Mouse (Mus musculus) forebrain, embryonic 13.5 days (tissue): ENCODE measurements at regions not wholly inside any gene's neighbourhood (a gene's known extent, or its start where the extent isn't known, plus 50 kb on each side); places are given as distances from the start of the nearest gene placed in this dataset.
"Not testable (repeated sequence)": the region's sequence is repeated elsewhere in the genome, so short reads cannot be mapped to it uniquely, and the experiment has no call there.

ENCODE experiments used
- ATAC-seq: fragments of 200-750 bp; cut with Nextera tagmentation; 2 replicates; pipeline ENCODE4 v1.8.0; 2017
- H3K27ac ChIP-seq: fragments of 300-500 bp; sonication (generic); 2 replicates; pipeline ENCODE4 v1.5.1; 2015; ENCODE audit warnings: inconsistent platforms, mild to moderate bottlenecking, moderate library complexity
- H3K27me3 ChIP-seq: fragments of 300-500 bp; sonication (generic); 2 replicates; pipeline ENCODE4 v1.6.1; 2015; ENCODE audit warnings: mild to moderate bottlenecking, inconsistent platforms
- H3K36me3 ChIP-seq: fragments of 300-500 bp; sonication (generic); 2 replicates; pipeline ENCODE4 v1.6.1; 2015; ENCODE audit warnings: mild to moderate bottlenecking, inconsistent platforms; ENCODE audit not compliant: poor library complexity, severe bottlenecking
- H3K4me1 ChIP-seq: fragments of 300-500 bp; sonication (generic); 2 replicates; pipeline ENCODE4 v1.6.1; 2015; ENCODE audit warnings: inconsistent platforms
- H3K4me2 ChIP-seq: fragments of 300-500 bp; sonication (generic); 2 replicates; pipeline ENCODE4 v1.6.1; 2015; ENCODE audit warnings: inconsistent platforms, mild to moderate bottlenecking, moderate library complexity
- H3K4me3 ChIP-seq: fragments of 300-500 bp; sonication (generic); 2 replicates; pipeline ENCODE4 v1.5.1; 2015; ENCODE audit warnings: mild to moderate bottlenecking, inconsistent platforms
- H3K9ac ChIP-seq: fragments of 300-500 bp; sonication (generic); 2 replicates; pipeline ENCODE4 v1.6.1; 2015; ENCODE audit warnings: mild to moderate bottlenecking, inconsistent platforms
- H3K9me3 ChIP-seq: fragments of 300-500 bp; sonication (generic); replicated peaks from 2 replicates; pipeline ENCODE4 v1.6.1; 2016; ENCODE audit warnings: inconsistent platforms
- WGBS: fragments of 180-500 bp; shearing (Covaris S2); methylation state at CpG from one replicate; pipeline ENCODE4 v1.1.7; 2015; 5-methylcytosine and 5-hydroxymethylcytosine counted together

DNA sequence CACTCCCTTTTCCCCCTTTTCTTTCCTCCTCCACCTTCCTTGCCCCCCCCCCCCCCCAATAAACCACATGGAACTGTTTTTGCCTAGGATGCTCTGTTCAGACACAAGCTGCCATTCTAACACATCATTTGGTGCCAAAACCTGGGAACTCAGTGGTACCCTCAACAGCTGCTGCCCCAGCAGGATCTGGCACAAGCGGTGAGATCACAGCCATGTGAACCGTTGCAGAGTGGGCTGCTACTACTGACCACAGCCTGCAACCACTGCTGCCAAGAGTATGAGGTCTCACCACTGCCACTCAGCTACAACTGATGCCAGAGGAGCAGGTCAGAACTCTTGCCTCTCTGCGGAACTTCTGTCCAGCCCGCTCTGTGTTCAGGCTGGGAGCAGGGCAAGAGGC lies 206.2 kb downstream of the Pcsk1 start:
- Histone ChIP-seq H3K4me1 (no peaks in the 10 kb centered on the region), H3K9ac (no peak overlapping the region), H3K27ac (no peak overlapping the region), H3K36me3 (no peaks in the 10 kb centered on the region), H3K27me3 (no peaks in the 10 kb centered on the region), H3K4me3 (no peak overlapping the region), H3K4me2 (no peak overlapping the region), H3K9me3 (peaks cover 7% of the 10 kb centered on the region)
- no peak for ATAC-seq
- 97% methylated on average over 4 of the region's 4 CpGs for WGBS

DNA sequence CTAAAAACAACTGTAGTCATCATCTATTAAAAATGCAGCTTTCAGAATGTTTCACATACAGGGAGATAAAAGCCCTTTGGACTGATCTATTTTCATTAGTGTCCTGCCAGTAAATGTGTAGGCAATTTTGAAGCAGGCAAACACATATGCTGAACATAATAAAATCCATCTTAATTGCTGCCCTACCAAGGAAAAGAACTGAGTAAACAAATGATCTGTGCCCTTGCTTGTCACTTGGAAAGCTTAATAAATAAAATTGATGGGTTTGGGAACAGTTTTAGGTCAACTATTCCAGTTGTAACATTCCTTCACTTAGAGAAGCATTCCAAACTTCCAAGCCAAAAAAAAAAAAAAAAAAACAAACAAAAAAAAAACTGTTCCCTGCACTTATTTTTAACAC lies 230.2 kb downstream of the Pcsk1 start:
- no peak overlapping the region for H3K4me2 ChIP-seq
- H3K27ac ChIP-seq = no peak overlapping the region
- no peaks in the 10 kb centered on the region for H3K36me3 ChIP-seq
- H3K4me3 ChIP-seq = no peak overlapping the region
- H3K9ac ChIP-seq = no peak overlapping the region
- ATAC-seq = no peak
- no peaks in the 10 kb centered on the region for H3K9me3 ChIP-seq
- H3K4me1 ChIP-seq = no peaks in the 10 kb centered on the region
- no peaks in the 10 kb centered on the region for H3K27me3 ChIP-seq

DNA sequence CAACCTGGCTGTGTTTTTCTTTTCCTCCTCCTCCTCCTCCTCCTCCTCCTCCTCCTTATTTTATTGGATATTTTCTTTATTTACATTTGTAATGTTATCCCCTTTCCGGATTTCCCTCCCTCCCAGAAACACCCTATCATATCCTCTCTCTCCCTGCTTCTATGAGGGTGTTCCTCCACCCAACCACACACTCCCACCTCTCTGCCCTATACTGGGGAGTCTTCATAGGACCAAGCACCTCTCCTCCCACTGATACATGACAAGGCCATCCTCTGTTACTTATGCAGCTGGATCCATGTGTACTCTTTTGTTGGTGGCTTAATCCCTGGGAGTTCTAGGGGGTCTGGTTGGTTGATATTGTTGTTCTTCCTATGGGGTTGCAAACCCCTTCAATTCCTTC lies 230.6 kb downstream of the Pcsk1 start:
- no peak overlapping the region for H3K4me2 ChIP-seq
- no peak overlapping the region for H3K9ac ChIP-seq
- no peak overlapping the region for H3K4me3 ChIP-seq
- WGBS = 45% methylated on average over 1 of the region's 1 CpGs
- H3K27me3 ChIP-seq = no peaks in the 10 kb centered on the region
- no peak overlapping the region for H3K27ac ChIP-seq
- no peaks in the 10 kb centered on the region for H3K4me1 ChIP-seq
- H3K9me3 ChIP-seq = no peaks in the 10 kb centered on the region
- ATAC-seq = no peak
- H3K36me3 ChIP-seq = no peaks in the 10 kb centered on the region

DNA sequence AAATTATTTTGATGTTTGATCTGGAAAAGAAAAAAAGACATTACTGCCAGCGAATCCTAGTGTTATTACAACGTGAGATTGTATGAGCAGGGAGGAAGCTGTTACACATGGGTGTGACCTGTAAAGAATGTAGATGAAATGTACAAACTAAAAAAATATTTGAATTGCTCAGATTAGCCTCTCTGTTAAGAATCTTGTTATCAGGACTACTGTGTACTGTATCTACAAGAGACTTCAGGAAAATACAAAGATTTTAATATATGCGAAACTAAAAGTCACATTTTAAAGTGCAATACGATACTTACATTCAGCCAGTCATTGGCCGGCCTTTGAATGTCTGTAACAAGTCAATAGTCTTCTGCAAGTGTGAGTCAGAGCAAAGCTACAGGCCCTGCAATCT lies 247.4 kb downstream of the Pcsk1 start:
- Histone ChIP-seq H3K9ac (no peak overlapping the region), H3K9me3 (no peaks in the 10 kb centered on the region), H3K27me3 (no peaks in the 10 kb centered on the region), H3K4me3 (no peak overlapping the region), H3K4me2 (no peak overlapping the region), H3K36me3 (no peaks in the 10 kb centered on the region), H3K27ac (no peak overlapping the region), H3K4me1 (no peaks in the 10 kb centered on the region)
- no peak for ATAC-seq
- WGBS = 92% methylated on average over 5 of the region's 5 CpGs

DNA sequence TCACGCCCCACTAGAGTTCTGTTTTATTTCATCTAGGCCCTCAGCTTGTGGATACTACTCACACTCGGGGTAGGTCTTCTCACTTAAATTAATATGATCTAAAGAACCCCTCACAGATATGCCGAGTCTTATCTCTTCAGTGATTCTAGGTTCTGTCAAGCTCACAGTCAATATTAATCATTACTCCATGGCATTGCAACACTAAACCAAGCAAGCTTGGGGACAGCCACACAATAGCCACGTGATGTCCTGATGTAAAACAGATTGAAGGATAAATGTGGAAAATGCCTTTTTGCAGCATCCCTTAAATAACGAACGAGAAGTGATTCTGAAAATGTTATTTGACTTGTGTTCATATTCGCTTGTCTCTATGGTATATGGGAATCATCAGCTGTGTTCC lies 253.8 kb downstream of the Pcsk1 start:
- no peaks in the 10 kb centered on the region for H3K9me3 ChIP-seq
- ATAC-seq = no peak
- H3K27ac ChIP-seq = no peak overlapping the region
- no peak overlapping the region for H3K9ac ChIP-seq
- H3K4me3 ChIP-seq = no peak overlapping the region
- H3K4me1 ChIP-seq = no peaks in the 10 kb centered on the region
- H3K27me3 ChIP-seq = no peaks in the 10 kb centered on the region
- 88% methylated on average over 7 of the region's 7 CpGs for WGBS
- H3K36me3 ChIP-seq = no peaks in the 10 kb centered on the region
- H3K4me2 ChIP-seq = no peak overlapping the region

DNA sequence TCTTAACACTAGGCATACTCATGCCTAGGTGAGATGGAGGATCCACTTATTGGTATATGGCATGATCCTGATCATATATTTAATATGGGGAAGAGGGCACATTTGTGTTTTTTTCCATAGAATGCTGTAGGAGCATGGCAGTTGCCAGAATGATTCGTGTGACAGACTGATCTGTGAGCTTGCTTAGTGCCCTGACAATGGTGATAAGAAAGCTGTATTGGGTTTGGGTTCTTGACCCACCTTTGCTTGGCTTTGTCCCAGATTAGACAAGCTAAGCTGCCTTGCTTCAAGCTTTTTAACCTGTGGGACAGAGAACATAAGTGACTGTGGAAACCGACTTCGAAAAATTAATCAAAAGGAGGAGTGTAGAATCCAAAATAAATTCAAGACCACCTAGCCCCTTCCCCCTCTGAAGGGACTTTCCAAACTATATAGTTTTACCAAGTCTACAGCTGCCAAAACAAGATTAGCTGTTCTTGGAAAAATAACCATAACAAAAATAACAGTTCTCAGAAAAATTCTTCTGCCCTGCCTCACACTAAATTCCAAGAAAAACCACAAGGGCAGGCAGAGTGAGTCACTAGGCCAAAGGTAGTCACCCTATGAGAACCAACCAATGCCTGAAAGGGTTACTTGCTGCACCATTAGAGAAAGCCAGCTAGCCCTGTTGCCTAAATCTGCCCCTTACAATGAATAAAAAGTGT lies 277.2 kb downstream of the Pcsk1 start:
- Histone ChIP-seq H3K4me3 (no peak overlapping the region), H3K4me1 (no peaks in the 10 kb centered on the region), H3K9ac (no peak overlapping the region), H3K36me3 (no peaks in the 10 kb centered on the region), H3K27me3 (no peaks in the 10 kb centered on the region), H3K4me2 (no peak overlapping the region), H3K27ac (no peak overlapping the region), H3K9me3 (no peaks in the 10 kb centered on the region)
- ATAC-seq = no peak
- 88% methylated on average over 3 of the region's 3 CpGs for WGBS

DNA sequence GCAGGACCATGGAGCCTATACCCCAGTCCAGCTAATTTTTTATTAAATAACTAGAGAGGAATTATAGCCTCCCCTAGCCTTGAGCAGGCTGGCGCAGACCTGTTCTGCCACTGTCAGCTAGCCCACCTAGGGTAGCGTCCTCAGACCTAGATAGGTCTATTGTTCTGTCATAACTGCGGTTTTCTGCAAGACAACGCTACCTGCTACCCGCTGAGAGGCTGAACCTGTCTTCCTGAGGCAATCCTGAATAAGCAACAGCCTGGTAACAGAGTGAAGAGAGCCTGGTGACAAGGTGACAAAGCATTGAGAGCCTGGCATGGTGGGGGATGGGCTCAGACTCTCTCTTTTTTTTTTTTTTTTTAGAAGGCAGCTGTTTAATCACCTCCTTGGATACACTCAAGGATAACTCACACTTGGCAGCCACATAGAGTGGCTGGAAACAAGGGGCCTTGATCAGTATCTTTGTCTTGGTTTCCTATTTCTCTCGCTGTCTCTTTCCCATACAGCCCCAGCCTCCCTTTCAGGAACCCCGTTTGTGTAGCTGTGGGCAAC lies 278.7 kb downstream of the Pcsk1 start:
- H3K4me3 ChIP-seq = no peak overlapping the region
- WGBS = 66% methylated on average over 7 of the region's 7 CpGs
- no peak overlapping the region for H3K27ac ChIP-seq
- H3K4me1 ChIP-seq = no peaks in the 10 kb centered on the region
- no peak overlapping the region for H3K4me2 ChIP-seq
- H3K36me3 ChIP-seq = no peaks in the 10 kb centered on the region
- H3K9me3 ChIP-seq = no peaks in the 10 kb centered on the region
- no peak overlapping the region for H3K9ac ChIP-seq
- no peaks in the 10 kb centered on the region for H3K27me3 ChIP-seq
- no peak for ATAC-seq

DNA sequence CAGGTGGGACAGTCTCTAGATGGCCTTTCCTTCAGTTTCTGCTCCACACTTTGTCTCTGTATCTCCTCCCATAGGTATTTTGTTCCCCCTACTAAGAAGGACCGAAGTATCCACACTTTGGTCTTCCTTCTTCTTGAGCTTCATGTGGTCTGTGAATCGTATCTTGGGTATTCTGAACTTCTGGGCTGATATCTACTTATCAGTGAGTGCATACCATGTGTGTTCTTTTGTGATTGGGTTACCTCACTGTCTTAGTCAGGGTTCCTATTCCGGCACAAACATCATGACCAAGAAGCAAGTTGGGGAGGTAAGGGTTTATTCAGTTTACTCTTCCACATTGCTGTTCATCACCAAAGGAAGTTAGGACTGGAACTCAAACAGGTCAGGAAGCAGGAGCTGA lies 287.5 kb downstream of the Pcsk1 start:
- not testable (repeated sequence) for H3K9ac ChIP-seq, H3K4me1 ChIP-seq, H3K27me3 ChIP-seq, H3K9me3 ChIP-seq, H3K27ac ChIP-seq, H3K4me3 ChIP-seq, ATAC-seq, H3K4me2 ChIP-seq, H3K36me3 ChIP-seq
- WGBS = 90% methylated on average over 3 of the region's 3 CpGs

DNA sequence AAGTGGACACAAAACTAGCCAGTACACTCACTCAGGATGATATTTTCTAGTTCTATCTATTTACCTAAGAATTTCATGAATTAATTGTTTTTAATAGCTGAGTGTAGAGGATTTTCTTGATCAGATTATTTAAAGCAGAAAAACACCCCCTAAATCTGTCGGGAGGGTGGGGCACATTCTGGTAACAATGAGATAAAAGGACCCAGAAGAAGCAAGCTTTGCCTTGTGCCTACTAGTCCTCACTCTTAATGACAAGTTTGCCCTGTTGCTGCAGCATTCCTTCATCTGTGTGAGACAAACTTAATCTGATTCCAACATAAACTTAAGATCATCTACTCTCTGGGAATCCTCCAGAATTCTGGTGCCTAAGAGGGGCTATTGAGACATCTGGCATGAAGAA lies 288.1 kb downstream of the Pcsk1 start:
- no peak overlapping the region for H3K9ac ChIP-seq
- no peaks in the 10 kb centered on the region for H3K36me3 ChIP-seq
- no peaks in the 10 kb centered on the region for H3K27me3 ChIP-seq
- H3K4me2 ChIP-seq = no peak overlapping the region
- H3K4me1 ChIP-seq = no peaks in the 10 kb centered on the region
- no peaks in the 10 kb centered on the region for H3K9me3 ChIP-seq
- 87% methylated on average over 1 of the region's 1 CpGs for WGBS
- H3K4me3 ChIP-seq = no peak overlapping the region
- no peak for ATAC-seq
- no peak overlapping the region for H3K27ac ChIP-seq

DNA sequence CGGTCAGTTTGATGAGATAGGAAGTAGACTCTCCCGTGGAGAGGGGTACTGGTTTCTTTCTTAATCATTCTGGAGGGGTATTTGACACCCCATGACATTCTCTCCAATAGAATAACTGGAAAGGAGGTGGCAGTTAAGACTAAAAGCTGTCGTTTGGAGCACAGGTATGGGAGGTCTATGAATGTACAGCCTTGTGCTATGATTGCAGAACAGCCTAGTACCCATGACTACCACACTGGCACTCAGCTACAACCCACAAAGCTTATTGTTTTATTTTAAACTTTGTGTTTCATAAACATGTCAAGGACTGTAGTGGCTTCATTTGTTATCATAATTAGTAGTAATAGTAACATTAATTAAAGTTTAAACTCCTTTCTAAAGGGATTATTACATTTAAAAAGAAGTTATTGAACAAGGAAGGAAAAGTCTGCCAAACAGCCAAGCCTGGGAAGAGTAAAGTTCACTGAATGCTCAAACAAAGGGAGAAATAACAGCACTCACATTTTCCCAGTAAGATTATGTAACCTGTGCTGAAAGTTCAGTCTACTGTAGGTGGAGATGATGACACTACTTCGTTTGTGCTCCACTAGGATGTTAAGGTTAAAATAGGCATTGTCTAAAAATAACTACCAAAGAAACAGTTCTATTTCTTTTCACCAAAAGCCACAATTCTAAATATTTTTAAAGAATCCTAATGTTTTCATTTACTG lies 295.2 kb downstream of the Pcsk1 start:
- WGBS = 75% methylated on average over 4 of the region's 4 CpGs
- H3K9me3 ChIP-seq = no peaks in the 10 kb centered on the region
- H3K36me3 ChIP-seq = no peaks in the 10 kb centered on the region
- no peak for ATAC-seq
- H3K4me3 ChIP-seq = no peak overlapping the region
- H3K4me2 ChIP-seq = no peak overlapping the region
- H3K27ac ChIP-seq = no peak overlapping the region
- no peaks in the 10 kb centered on the region for H3K4me1 ChIP-seq
- no peak overlapping the region for H3K9ac ChIP-seq
- no peaks in the 10 kb centered on the region for H3K27me3 ChIP-seq

DNA sequence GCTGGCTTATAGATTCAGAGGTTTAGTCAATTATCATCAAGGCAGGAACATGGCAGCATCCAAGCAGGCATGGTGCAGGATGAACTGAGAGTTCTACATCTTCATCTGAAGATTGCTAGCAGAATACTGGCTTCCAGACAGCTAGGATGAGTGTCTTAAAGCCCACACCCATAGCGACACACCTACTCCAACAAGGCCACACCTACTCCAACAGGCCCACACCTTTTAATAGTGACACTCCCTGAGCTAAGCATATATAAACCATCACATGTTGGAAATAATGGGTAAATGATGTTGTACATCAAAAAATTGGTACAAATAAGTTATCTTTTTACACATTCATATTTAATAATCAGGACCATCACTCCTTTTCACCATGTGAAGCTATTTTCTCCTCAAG lies 299.6 kb downstream of the Pcsk1 start:
- no peak for ATAC-seq
- no peak overlapping the region for H3K9ac ChIP-seq
- no peaks in the 10 kb centered on the region for H3K36me3 ChIP-seq
- H3K9me3 ChIP-seq = no peaks in the 10 kb centered on the region
- no peak overlapping the region for H3K4me2 ChIP-seq
- H3K27ac ChIP-seq = no peak overlapping the region
- H3K4me3 ChIP-seq = no peak overlapping the region
- 94% methylated on average over 1 of the region's 1 CpGs for WGBS
- H3K4me1 ChIP-seq = no peaks in the 10 kb centered on the region
- H3K27me3 ChIP-seq = no peaks in the 10 kb centered on the region

DNA sequence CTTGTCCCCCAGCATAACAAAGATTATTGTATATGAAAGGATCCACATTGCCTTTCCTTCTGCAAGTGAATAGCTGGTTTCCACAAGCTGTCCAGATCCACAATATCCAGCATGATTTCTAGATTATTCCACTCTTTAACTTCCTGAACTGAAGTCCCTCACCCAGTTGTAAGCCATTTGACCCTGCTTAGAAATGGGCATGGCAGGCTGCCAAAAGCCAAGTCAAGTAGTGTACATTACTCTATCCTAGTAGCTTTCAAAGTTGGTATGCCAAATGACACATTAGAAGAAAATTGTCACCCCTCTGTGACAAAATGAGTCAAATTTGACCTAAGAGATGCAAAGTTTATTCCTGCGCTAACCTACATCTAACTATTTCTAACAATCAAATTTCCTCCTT lies 300.6 kb downstream of the Pcsk1 start:
- 96% methylated on average over 1 of the region's 1 CpGs for WGBS
- H3K27me3 ChIP-seq = no peaks in the 10 kb centered on the region
- H3K4me3 ChIP-seq = no peak overlapping the region
- no peak overlapping the region for H3K27ac ChIP-seq
- no peaks in the 10 kb centered on the region for H3K9me3 ChIP-seq
- no peak for ATAC-seq
- no peak overlapping the region for H3K9ac ChIP-seq
- H3K4me1 ChIP-seq = no peaks in the 10 kb centered on the region
- no peaks in the 10 kb centered on the region for H3K36me3 ChIP-seq
- no peak overlapping the region for H3K4me2 ChIP-seq

DNA sequence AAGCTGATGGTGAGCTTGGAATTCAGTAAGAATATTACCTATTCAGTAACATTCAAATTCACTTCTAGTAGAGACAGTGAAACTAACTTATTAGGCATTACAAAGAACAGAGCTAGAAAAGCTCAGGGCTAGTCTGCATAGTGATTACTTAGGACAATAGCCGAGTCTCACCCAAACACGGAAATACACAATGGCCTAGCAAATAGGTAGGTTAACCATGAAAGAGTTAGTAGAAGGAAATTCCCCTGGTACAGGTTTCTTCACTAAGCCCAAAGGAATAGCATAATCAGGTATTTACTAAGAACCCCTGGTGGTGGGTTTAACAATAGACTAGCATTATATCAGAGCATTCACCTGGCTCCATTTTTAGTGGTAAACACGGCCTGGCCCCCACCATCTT lies 306.7 kb upstream of the Ell2 start:
- 81% methylated on average over 3 of the region's 3 CpGs for WGBS
- not testable (repeated sequence) for H3K27me3 ChIP-seq, ATAC-seq, H3K4me2 ChIP-seq, H3K36me3 ChIP-seq, H3K4me3 ChIP-seq, H3K27ac ChIP-seq, H3K4me1 ChIP-seq, H3K9me3 ChIP-seq, H3K9ac ChIP-seq
